Mouse (Mus musculus) hindbrain, postnatal 0 days (tissue): ENCODE data around the gene Cdc20. TPM values are rescaled to one million over a fixed set of nuclear protein-coding genes. Genes with fewer than 3 reads are reported as not detected.
A peak's percentile ranks its signal among the peaks of the same experiment; 100 is the strongest.

Source experiments
- ATAC-seq: fragments of 200-750 bp; cut with Nextera tagmentation; 2 replicates; pipeline ENCODE4 v1.8.0; 2017; ENCODE audit warnings: mild to moderate bottlenecking, moderate TSS enrichment, moderate library complexity
- DNase-seq: peaks from one replicate; pipeline ENCODE4 v3.0.0-alpha.2; 2015; ENCODE audit warnings: low spot score
- H3K27ac ChIP-seq: fragments of 300-500 bp; sonication (generic); 2 replicates; pipeline ENCODE4 v1.5.1; 2014; ENCODE audit warnings: mild to moderate bottlenecking
- H3K27me3 ChIP-seq: fragments of 300-500 bp; sonication (generic); 2 replicates; pipeline ENCODE4 v1.6.1; 2014; ENCODE audit warnings: low read length, mixed read lengths; ENCODE audit not compliant: insufficient read depth
- H3K36me3 ChIP-seq: fragments of 300-500 bp; sonication (generic); 2 replicates; pipeline ENCODE4 v1.6.1; 2014; ENCODE audit warnings: low read length, mixed read lengths; ENCODE audit not compliant: insufficient read depth
- H3K4me1 ChIP-seq: fragments of 300-500 bp; sonication (generic); 2 replicates; pipeline ENCODE4 v1.6.1; 2014; ENCODE audit warnings: antibody characterized with exemption, low read length, mixed read lengths; ENCODE audit not compliant: insufficient read depth
- H3K4me2 ChIP-seq: fragments of 300-500 bp; sonication (generic); 2 replicates; pipeline ENCODE4 v1.6.1; 2014; ENCODE audit warnings: low read depth, mild to moderate bottlenecking, low read length, moderate library complexity, mixed read lengths
- H3K4me3 ChIP-seq: fragments of 300-500 bp; sonication (generic); 2 replicates; pipeline ENCODE4 v1.5.1; 2014; ENCODE audit warnings: low read length
- H3K9ac ChIP-seq: fragments of 300-500 bp; sonication (generic); replicated peaks from 2 replicates; pipeline ENCODE4 v1.6.1; 2014; ENCODE audit warnings: mild to moderate bottlenecking, low read length, moderate library complexity, mixed read lengths
- H3K9me3 ChIP-seq: fragments of 300-500 bp; sonication (generic); 2 replicates; pipeline ENCODE4 v1.6.1; 2016; ENCODE audit warnings: low read length, mixed read lengths
- CTCF ChIP-seq: IDR thresholded peaks from 2 replicates; pipeline ENCODE4 v1.5.1; 2016; ENCODE audit warnings: antibody characterized with exemption, control low read depth, low read depth
- WGBS: fragments of 180-500 bp; shearing (Covaris S2); extraction: QIAGEN DNeasy Blood & Tissue Kit; methylation state at CpG from one replicate; pipeline ENCODE4 v1.1.7; 2014; 5-methylcytosine and 5-hydroxymethylcytosine counted together
- polyA plus RNA-seq: library from polyadenylated mRNA; unstranded; fragments of >200 nt; fragmentation: Nextera tagmentation; extraction: Ambion mirVana; gene quantifications from 2 replicates; pipeline ENCODE4 v1.2.1, GENCODE M21; 2015
- total RNA-seq: library from RNA; depleted of rRNA; stranded (reverse); fragments of >200 nt; gene quantifications from 2 replicates; pipeline ENCODE4 v1.2.3, GENCODE M21; 2014

Gene Cdc20
- total and polyA plus RNA-seq, 2 experiments from 2014 or later: 36.3 to 40.7 TPM

DNA sequence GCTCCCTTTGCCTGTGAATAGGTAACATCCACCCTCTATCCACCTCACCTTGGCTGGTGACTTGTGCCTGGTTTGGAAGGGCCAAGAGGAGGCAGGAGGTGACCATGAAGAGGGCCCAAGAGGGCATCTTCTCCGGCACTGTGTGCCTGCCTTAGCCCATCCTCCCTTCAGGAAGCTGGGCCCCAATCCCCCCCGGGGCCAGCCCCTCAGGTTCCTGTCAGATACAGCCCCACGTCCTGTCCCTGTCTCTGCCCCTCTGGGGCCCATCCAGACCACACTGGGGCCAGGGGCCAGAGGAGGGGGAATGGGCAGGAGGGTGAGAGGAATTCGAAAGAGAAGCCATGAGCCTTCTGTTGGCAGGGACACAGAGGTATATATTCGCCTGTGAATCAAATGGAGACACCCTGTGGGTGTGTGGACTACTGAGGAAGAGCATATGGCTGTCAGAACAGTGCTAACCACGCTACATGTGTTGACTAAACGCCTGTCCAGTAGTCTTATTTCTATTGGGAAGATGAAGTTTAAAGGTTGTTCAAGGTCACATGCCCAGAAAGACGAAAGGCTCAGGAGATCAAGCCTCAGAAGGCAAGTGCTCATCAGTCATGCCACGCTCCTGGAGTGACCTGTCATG, 20.3 kb upstream of the Cdc20 start, which contains the start of gene Mpl:
Mpl (minus strand) TSS at position 169 of the 631 bp plus-strand sequence.
- H3K4me1 ChIP-seq: no peaks in the 10 kb centered on the region
- ATAC-seq (no peak), DNase-seq (no peak)
- no peak for TF ChIP-seq CTCF
- H3K4me2 ChIP-seq: no peak within 1 kb of the TSS
- H3K9ac ChIP-seq: no peak within 1 kb of the TSS
- no peaks in the 10 kb centered on the region for H3K9me3 ChIP-seq
- no peak within 1 kb of the TSS for H3K27ac ChIP-seq
- no peaks in the 10 kb centered on the region for H3K27me3 ChIP-seq
- H3K36me3 ChIP-seq: no peaks in the 10 kb centered on the region
- no peak within 1 kb of the TSS for H3K4me3 ChIP-seq
- WGBS: 69% methylated on average over 9 of the region's 9 CpGs

DNA sequence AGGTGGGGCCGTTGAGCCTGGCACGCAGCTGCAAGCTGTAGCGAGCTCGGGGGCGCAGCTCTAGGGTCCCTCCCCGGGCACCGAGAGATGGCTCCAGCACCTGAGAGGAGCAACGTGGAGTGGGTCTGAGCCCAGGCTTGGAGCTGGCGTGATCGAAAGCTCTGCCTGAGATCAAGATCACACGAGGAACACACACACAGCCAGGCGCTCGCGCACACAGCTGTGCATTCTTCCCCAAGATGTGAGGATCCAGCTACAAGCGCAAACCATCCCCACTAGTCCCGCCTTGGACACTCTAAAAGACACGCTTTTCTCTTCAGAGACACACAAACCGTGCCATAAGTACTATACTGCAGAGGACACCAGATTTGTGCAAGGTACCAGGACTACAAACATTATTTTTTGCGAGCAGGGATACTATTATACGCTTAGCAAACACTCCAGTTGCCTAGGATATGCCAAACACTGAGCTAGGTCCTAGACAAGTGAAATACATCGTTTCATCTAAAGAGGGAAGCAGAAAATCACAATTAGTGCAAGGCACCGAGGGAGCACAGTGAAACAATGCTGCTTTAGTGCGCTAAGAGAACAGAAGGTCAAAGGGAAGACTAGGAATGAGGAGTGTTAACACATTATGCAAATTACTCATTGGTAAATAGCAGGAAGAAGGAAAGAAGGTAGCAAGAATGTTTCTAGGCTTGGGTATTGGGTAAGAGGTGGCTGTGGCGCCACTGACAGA, 9.4 kb upstream of the Cdc20 start:
- Histone ChIP-seq H3K4me2 (peak overlapping the region; percentile 80), H3K4me3 (peak overlapping the region; percentile 35), H3K4me1 (peaks cover 12% of the 10 kb centered on the region; the same call in 1 of the 2 replicates), H3K27me3 (no peaks in the 10 kb centered on the region), H3K36me3 (no peaks in the 10 kb centered on the region), H3K27ac (peak overlapping the region; percentile 41), H3K9me3 (no peaks in the 10 kb centered on the region), H3K9ac (peak overlapping the region; percentile 28; the same call in 1 of the 2 replicates)
- WGBS: 16% methylated on average over 24 of the region's 24 CpGs
- peak; percentile 68 for ATAC-seq
- DNase-seq: peak; percentile 43
- peak; percentile 22; the same call in 1 of the 2 replicates for TF ChIP-seq CTCF

DNA sequence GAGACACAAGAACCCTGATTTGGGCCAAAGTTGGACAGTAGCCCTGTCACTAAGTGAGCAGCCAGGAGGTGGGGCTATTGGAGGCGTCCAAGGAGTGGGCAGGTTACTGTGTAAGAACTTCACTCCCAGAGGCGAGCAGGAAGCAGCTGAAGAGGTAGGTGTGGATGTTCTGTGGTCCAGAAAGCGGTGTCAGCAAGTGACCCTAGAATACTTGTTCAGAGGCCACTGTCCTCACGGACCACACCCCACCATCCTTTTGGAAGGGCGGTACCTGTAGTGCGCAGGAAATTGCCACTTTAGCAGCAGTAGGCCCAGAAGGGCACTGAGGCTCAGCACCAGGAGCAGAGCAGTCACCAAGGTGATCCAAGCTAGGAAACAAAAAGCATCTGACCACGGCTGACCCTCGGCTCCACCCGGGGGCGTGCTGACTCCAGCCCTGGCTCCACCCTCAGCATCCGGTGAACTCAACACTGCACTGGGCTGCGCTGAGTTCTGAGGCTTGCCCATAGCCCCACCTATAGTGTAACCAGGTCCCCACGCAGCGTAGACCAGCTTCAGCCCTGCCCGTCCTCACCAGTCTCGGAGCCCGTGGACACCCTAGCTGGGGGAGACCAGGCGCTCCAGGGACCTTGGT, 8.7 kb upstream of the Cdc20 start:
- peaks cover 12% of the 10 kb centered on the region; the same call in 1 of the 2 replicates for H3K4me1 ChIP-seq
- H3K27ac ChIP-seq: peak overlapping the region; percentile 41
- no peaks in the 10 kb centered on the region for H3K36me3 ChIP-seq
- ATAC-seq (peak; percentile 76), DNase-seq (peak; percentile 17)
- peak overlapping the region; percentile 28; the same call in 1 of the 2 replicates for H3K9ac ChIP-seq
- 24% methylated on average over 18 of the region's 18 CpGs for WGBS
- H3K27me3 ChIP-seq: no peaks in the 10 kb centered on the region
- no peaks in the 10 kb centered on the region for H3K9me3 ChIP-seq
- peak overlapping the region; percentile 35 for H3K4me3 ChIP-seq
- peak; percentile 24 for TF ChIP-seq CTCF
- peak overlapping the region; percentile 80 for H3K4me2 ChIP-seq

DNA sequence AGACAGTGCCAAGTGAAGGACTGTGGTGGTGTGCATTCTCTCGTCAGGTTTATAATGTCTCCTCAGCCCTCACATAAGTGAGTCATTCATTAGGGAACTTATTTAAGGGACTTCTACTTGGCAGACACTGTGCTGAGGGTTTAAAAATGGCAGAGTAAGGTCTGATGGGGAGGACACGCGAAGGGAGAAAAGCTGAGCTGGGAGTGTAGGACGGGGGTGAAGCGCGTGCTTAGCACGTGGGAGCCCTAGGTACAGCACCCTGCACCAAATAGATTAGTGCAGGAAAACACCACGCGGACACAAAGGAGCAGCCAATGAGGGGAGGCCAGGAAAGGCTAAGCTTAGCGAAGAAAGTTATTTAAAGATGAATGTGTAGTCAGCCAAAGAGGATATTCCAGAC, 7.9 kb upstream of the Cdc20 start:
- Histone ChIP-seq H3K4me3 (no peak overlapping the region), H3K9ac (no peak overlapping the region), H3K9me3 (no peaks in the 10 kb centered on the region), H3K4me1 (peaks cover 12% of the 10 kb centered on the region; the same call in 1 of the 2 replicates), H3K36me3 (no peaks in the 10 kb centered on the region), H3K27ac (no peak overlapping the region), H3K4me2 (no peak overlapping the region), H3K27me3 (no peaks in the 10 kb centered on the region)
- ATAC-seq (no peak), DNase-seq (no peak)
- 82% methylated on average over 10 of the region's 10 CpGs for WGBS
- TF ChIP-seq CTCF: no peak

DNA sequence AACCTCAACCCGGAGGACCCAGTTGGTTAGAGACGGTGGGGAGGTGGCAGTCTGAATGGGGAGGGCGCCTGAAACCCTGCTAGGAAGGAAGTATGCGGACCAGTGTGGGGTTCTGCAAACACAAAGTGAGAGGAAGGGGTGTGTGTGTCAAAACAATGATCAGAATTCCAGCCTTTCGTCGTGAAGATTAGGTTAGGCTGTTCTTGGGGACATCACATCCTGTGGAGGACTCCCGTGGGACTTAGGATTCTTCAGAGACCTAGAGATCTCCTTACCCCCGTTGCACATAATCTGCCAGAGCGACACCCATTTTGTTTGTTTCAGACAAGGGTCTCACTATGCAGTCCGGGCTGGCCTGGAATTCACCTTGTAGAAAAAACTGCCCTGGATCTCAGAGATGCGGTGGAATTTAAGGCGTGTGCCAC, 689 bp upstream of the Cdc20 start:
- ATAC-seq (peak; percentile 34; the same call in 1 of the 2 replicates), DNase-seq (peak; percentile 60)
- H3K9ac ChIP-seq: peak overlapping the region; percentile 67
- no peak for TF ChIP-seq CTCF
- peak overlapping the region; percentile 50 for H3K4me3 ChIP-seq
- peak overlapping the region; percentile 80 for H3K27ac ChIP-seq
- H3K4me1 ChIP-seq: peaks cover 4% of the 10 kb centered on the region
- 6% methylated on average over 12 of the region's 12 CpGs for WGBS
- peak overlapping the region; percentile 91 for H3K4me2 ChIP-seq
- no peaks in the 10 kb centered on the region for H3K36me3 ChIP-seq
- no peaks in the 10 kb centered on the region for H3K9me3 ChIP-seq
- H3K27me3 ChIP-seq: no peaks in the 10 kb centered on the region

GRCm38 (mm10) chr4:118432332-118432731, 4.8 kb downstream of the Cdc20 start:
- Histone ChIP-seq H3K4me3 (no peak overlapping the region), H3K36me3 (peaks cover 12% of the 10 kb centered on the region), H3K27ac (no peak overlapping the region), H3K9ac (no peak overlapping the region), H3K27me3 (no peaks in the 10 kb centered on the region), H3K4me2 (no peak overlapping the region), H3K4me1 (peaks cover 14% of the 10 kb centered on the region), H3K9me3 (no peaks in the 10 kb centered on the region)
- no peak for DNase-seq
- 39% methylated on average over 8 of the region's 8 CpGs for WGBS
- ATAC-seq: no peak
- TF ChIP-seq CTCF: no peak
